Comparison of ENCODE assay signal across 9 mouse cellular contexts in the genomic region with DNA sequence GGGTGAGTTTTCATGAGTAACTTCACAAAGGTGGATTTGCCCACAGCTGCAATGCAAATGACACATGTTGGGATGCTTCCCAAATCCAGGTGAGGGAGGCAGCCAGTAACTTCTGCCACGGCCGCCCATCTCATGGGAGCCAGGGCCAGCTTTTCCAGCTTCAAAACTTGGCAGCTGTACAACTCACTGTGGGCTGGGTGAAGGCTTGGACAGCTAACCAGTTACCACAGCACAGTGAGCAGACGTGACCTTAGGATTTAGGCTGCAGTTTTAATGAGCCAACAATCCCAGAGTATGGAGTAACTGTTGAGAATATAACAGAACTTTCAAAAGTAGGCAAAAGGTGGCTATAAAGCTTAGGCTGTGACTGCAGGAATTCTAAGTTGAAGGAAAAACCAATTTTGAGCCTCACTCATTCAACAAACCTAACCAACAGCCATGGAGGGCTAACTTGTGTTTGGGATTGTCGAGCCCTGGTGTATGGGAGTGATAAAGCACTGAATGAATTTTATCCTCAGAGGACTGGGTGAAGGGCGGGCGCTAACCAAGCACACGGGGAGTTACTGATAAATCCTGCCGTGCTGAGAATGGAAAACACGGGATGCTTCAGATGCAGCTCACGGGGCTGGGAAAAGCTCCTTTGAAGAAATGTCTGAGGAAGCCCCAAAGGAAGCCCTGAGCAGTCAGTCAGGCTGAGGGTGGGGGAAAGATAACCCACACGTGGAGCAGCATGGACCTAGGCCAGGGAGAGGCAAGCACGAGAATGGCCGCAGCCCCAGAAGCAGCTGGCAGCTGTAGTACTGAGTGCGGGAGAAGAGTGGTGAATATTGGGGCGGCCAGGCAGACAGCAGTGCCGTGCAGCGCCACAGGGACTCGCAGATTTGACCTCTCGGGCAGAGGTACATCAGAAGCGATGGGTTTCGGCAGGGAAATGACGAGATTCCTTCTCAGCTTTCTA. TPM values are rescaled to one million over a fixed set of nuclear protein-coding genes. Genes with fewer than 3 reads are reported as not detected.
DNase-seq lines count a peak whose midpoint lies in the region; ATAC-seq and TF ChIP-seq lines count a peak whose summit lies in the region.
"Had no signal": no experiment of that assay in that cellular context is flagged by ENCODE, and none has a peak within 500 bp of the region (broad histone marks: within the 10 kb centered on the region; RNA-seq: fewer than 3 reads in every experiment).

No protein-coding gene starts in this region.

- H3K27ac ChIP-seq in hindbrain, embryonic 16.5 days (ENCODE audit: low read depth, low read length), result 0 out of 2 replicates have a peak overlapping the region, but pooled peaks have one; percentile 12
- no peak overlapping the region for H3K27ac ChIP-seq in hindbrain, embryonic 12.5 days

- H3K4me1 ChIP-seq in hindbrain, embryonic 16.5 days (ENCODE audit: control insufficient read depth, insufficient read depth, low read depth, low read length), result 0 out of 2 replicates have a peak, but pooled peaks cover 3% of the 10 kb centered on the region
- no peaks in the 10 kb centered on the region for H3K4me1 ChIP-seq in hindbrain, embryonic 12.5 days

- no peak overlapping the region for H3K4me2 ChIP-seq in hindbrain, embryonic 16.5 days (ENCODE audit: low read length)
- H3K4me2 ChIP-seq in hindbrain, embryonic 12.5 days (replicated peaks), result no peak overlapping the region

- no peak overlapping the region for H3K4me3 ChIP-seq in hindbrain, embryonic 16.5 days (ENCODE audit: low read length)
- H3K4me3 ChIP-seq in hindbrain, embryonic 12.5 days, result no peak overlapping the region

- peak; percentile 72 for DNase-seq in NIH3T3 (ENCODE audit: low read depth)
- peak; percentile 11 for DNase-seq in brain, embryonic 14.5 days (ENCODE audit: low read depth)
- peak; percentile 66 to 84 for DNase-seq in kidney, postnatal 25 days
- no peak for DNase-seq in layer of hippocampus, adult 18-20 months (ENCODE audit: low spot score in 2 of 2)
- no peak for DNase-seq in right cerebral cortex, postnatal 4 days
- DNase-seq in right cerebral cortex, postnatal 14 days, result no peak
- DNase-seq: thymus, postnatal 25 days had no signal

- no peak overlapping the region for H3K9ac ChIP-seq in hindbrain, embryonic 16.5 days (ENCODE audit: low read depth, low read length)
- no peak overlapping the region for H3K9ac ChIP-seq in hindbrain, embryonic 12.5 days

- no peaks in the 10 kb centered on the region for H3K9me3 ChIP-seq in hindbrain, embryonic 16.5 days (ENCODE audit: control insufficient read depth, low read length)
- H3K9me3 ChIP-seq in hindbrain, embryonic 12.5 days (replicated peaks), result no peaks in the 10 kb centered on the region

- TF ChIP-seq CTCF in brain, embryonic 14.5 days (IDR thresholded peaks at IDR 0.05; ENCODE audit: borderline replicate concordance, extremely low read depth, insufficient read depth, insufficient read length), result no peak

- H3K36me3 ChIP-seq in hindbrain, embryonic 16.5 days (ENCODE audit: control insufficient read depth, insufficient read depth, low read length), result peaks cover 16% of the 10 kb centered on the region
- peaks cover 17% of the 10 kb centered on the region for H3K36me3 ChIP-seq in hindbrain, embryonic 12.5 days

- H3K27me3 ChIP-seq in hindbrain, embryonic 16.5 days (replicated peaks; ENCODE audit: control insufficient read depth, insufficient read depth, low read length), result no peaks in the 10 kb centered on the region
- no peaks in the 10 kb centered on the region for H3K27me3 ChIP-seq in hindbrain, embryonic 12.5 days

- TF ChIP-seq POLR2A in brain, embryonic 14.5 days (IDR thresholded peaks at IDR 0.05; ENCODE audit: borderline replicate concordance, extremely low read depth, insufficient read depth, insufficient read length, poor library complexity, severe bottlenecking), result no peak

- 80% methylated on average over 22 of the region's 22 CpGs for WGBS in hindbrain, embryonic 16.5 days
- WGBS in hindbrain, embryonic 12.5 days, result 90% methylated on average over 22 of the region's 22 CpGs

- ATAC-seq in hindbrain, embryonic 16.5 days, result no peak
- ATAC-seq in hindbrain, embryonic 12.5 days (ENCODE audit: low FRiP score), result no peak

RNA-seq across cellular contexts. Expression of a gene that starts 9.7 kb away (rescaled TPM):
- 68.0 and 69.6 TPM in 2 replicates for polyA plus RNA-seq in hindbrain, embryonic 16.5 days (2015; fragmentation: Nextera tagmentation; extraction: Ambion mirVana)
- 64.3 and 64.5 TPM in 2 replicates for polyA plus RNA-seq in hindbrain, embryonic 12.5 days (2016; fragmentation: Nextera tagmentation; extraction: Ambion mirVana)
- 66.6 and 91.6 TPM in 2 replicates for polyA plus RNA-seq in brain, embryonic 14.5 days (2012; rRNA removed)
- total RNA-seq in layer of hippocampus, adult 18-20 months (2021), result 10 to 100 TPM; 28.2 to 33.3 TPM

RNA-seq across cellular contexts. Expression of a gene that starts 38.1 kb away (rescaled TPM):
- 51.4 and 62.2 TPM in 2 replicates for polyA plus RNA-seq in hindbrain, embryonic 16.5 days (2015; fragmentation: Nextera tagmentation; extraction: Ambion mirVana)
- polyA plus RNA-seq in hindbrain, embryonic 12.5 days (2016; fragmentation: Nextera tagmentation; extraction: Ambion mirVana), result 63.3 and 63.9 TPM in 2 replicates
- 21.3 and 36.2 TPM in 2 replicates for polyA plus RNA-seq in brain, embryonic 14.5 days (2012; rRNA removed)
- total RNA-seq in layer of hippocampus, adult 18-20 months (2021), result 10 to 100 TPM; 53.2 to 58.7 TPM

RNA-seq across cellular contexts. Expression of a gene that starts 39.0 kb away (rescaled TPM):
- polyA plus RNA-seq in hindbrain, embryonic 16.5 days (2015; fragmentation: Nextera tagmentation; extraction: Ambion mirVana), result 3.4 and 3.5 TPM in 2 replicates
- 2.5 and 3.9 TPM in 2 replicates for polyA plus RNA-seq in hindbrain, embryonic 12.5 days (2016; fragmentation: Nextera tagmentation; extraction: Ambion mirVana)
- 1.5 and 1.9 TPM in 2 replicates for polyA plus RNA-seq in brain, embryonic 14.5 days (2012; rRNA removed)
- not detected for total RNA-seq in layer of hippocampus, adult 18-20 months (2021)

Comparison
In these comparisons a context has a peak if more than half of its experiments do, and no peak if none do; other contexts are left out.
1. DNase-seq: peak in NIH3T3 (single experiment), brain, embryonic 14.5 days (single experiment) and kidney, postnatal 25 days (2 of 2); none in layer of hippocampus, adult 18-20 months (0 of 2), right cerebral cortex, postnatal 4 days (single experiment) and right cerebral cortex, postnatal 14 days (single experiment).